Mouse (Mus musculus) neural tube, embryonic 11.5 days (tissue): ENCODE measurements around the gene Cdk14. TPM values are rescaled to one million over a fixed set of nuclear protein-coding genes. Genes with fewer than 3 reads are reported as not detected.

Experiments
- ATAC-seq: fragments of 200-750 bp; cut with Nextera tagmentation; 2 replicates; pipeline ENCODE4 v1.8.0; 2017; ENCODE audit warnings: moderate number of reproducible peaks, mild to moderate bottlenecking, moderate TSS enrichment, moderate library complexity; ENCODE audit not compliant: insufficient read depth, low FRiP score, low TSS enrichment
- DNase-seq: peaks from one replicate; pipeline ENCODE4 v3.0.0-alpha.2; 2015; ENCODE audit warnings: low spot score
- H3K27ac ChIP-seq: fragments of 300-500 bp; sonication (generic); 2 replicates; pipeline ENCODE4 v1.5.1; 2014; ENCODE audit warnings: low read depth, mild to moderate bottlenecking, low read length
- H3K27me3 ChIP-seq: fragments of 300-500 bp; sonication (generic); 2 replicates; pipeline ENCODE4 v1.6.1; 2014; ENCODE audit warnings: mild to moderate bottlenecking, low read length, mixed read lengths; ENCODE audit not compliant: control insufficient read depth, insufficient read depth
- H3K36me3 ChIP-seq: fragments of 300-500 bp; sonication (generic); 2 replicates; pipeline ENCODE4 v1.6.1; 2014; ENCODE audit warnings: mild to moderate bottlenecking, low read length, moderate library complexity, mixed read lengths; ENCODE audit not compliant: control insufficient read depth, insufficient read depth
- H3K4me1 ChIP-seq: fragments of 300-500 bp; sonication (generic); 2 replicates; pipeline ENCODE4 v1.6.1; 2014; ENCODE audit warnings: low read length, mixed read lengths; ENCODE audit not compliant: control insufficient read depth, insufficient read depth
- H3K4me2 ChIP-seq: fragments of 300-500 bp; sonication (generic); 2 replicates; pipeline ENCODE4 v1.6.1; 2014; ENCODE audit warnings: low read depth, mild to moderate bottlenecking, moderate library complexity
- H3K4me3 ChIP-seq: fragments of 300-500 bp; sonication (generic); 2 replicates; pipeline ENCODE4 v1.5.1; 2014; ENCODE audit warnings: low read depth, low read length
- H3K9ac ChIP-seq: fragments of 300-500 bp; sonication (generic); 2 replicates; pipeline ENCODE4 v1.6.1; 2014; ENCODE audit warnings: mild to moderate bottlenecking, low read length
- H3K9me3 ChIP-seq: fragments of 300-500 bp; sonication (generic); 2 replicates; pipeline ENCODE4 v1.6.1; 2016; ENCODE audit warnings: low read length; ENCODE audit not compliant: control insufficient read depth
- WGBS: fragments of 180-500 bp; shearing (Covaris S2); extraction: QIAGEN DNeasy Blood & Tissue Kit; methylation state at CpG from one replicate; pipeline ENCODE4 v1.1.7; 2014; 5-methylcytosine and 5-hydroxymethylcytosine counted together
- polyA plus RNA-seq: library from polyadenylated mRNA; unstranded; fragments of >200 nt; fragmentation: Nextera tagmentation; extraction: Ambion mirVana; gene quantifications from 2 replicates; pipeline ENCODE4 v1.2.1, GENCODE M21; 2014

The Cdk14 gene
- polyA plus RNA-seq, 1 experiment from 2014 or later = 29.5 TPM

DNA sequence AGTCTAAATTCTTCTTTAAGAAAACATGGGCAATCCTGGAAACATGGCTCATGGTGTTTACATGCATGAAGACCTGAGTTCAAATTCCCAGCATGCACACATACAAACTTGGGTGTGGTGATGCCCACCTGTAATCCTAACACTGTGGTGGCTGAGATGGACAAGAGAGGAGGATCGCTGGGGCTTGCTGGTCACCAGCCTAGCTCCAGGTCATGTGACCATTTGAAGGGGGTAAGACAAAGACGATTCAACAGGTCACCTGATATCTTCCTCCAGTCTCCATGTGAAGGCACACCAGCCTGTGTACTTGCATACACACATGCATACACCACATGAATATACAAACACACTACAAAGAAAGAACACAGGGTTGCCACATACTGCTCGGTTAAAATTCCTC is 406.3 kb downstream of the Cdk14 start:
- H3K27ac ChIP-seq = no peak overlapping the region
- WGBS = 90% methylated on average over 3 of the region's 3 CpGs
- no peak overlapping the region for H3K9ac ChIP-seq
- no peaks in the 10 kb centered on the region for H3K4me1 ChIP-seq
- no peak overlapping the region for H3K4me3 ChIP-seq
- no peaks in the 10 kb centered on the region for H3K27me3 ChIP-seq
- H3K36me3 ChIP-seq = no peaks in the 10 kb centered on the region
- ATAC-seq (no peak), DNase-seq (no peak)
- no peaks in the 10 kb centered on the region for H3K9me3 ChIP-seq
- no peak overlapping the region for H3K4me2 ChIP-seq

- Histone ChIP-seq H3K36me3 (no peaks in the 10 kb centered on the region), H3K9me3 (no peaks in the 10 kb centered on the region), H3K4me3 (no peak overlapping the region), H3K27me3 (no peaks in the 10 kb centered on the region), H3K4me2 (no peak overlapping the region), H3K9ac (no peak overlapping the region), H3K27ac (no peak overlapping the region), H3K4me1 (no peaks in the 10 kb centered on the region)
- 87% methylated on average over 7 of the region's 7 CpGs for WGBS
- DNase-seq (no peak), ATAC-seq (no peak)
Measured at GRCm38 (mm10) chr5:5012521-5013346, 407.4 kb downstream of the Cdk14 start.

- DNase-seq = no peak
- no peak for ATAC-seq
Measured at GRCm38 (mm10) chr5:5008153-5008745, 411.9 kb downstream of the Cdk14 start.

GRCm38 (mm10) chr5:5007489-5008152 is 412.5 kb downstream of the Cdk14 start:
- H3K9ac ChIP-seq = no peak overlapping the region

More at GRCm38 (mm10) chr5:5008153-5008745, 411.9 kb downstream of the Cdk14 start:
- H3K27ac ChIP-seq = no peak overlapping the region
- no peak overlapping the region for H3K9ac ChIP-seq
- H3K27me3 ChIP-seq = no peaks in the 10 kb centered on the region
- no peak overlapping the region for H3K4me3 ChIP-seq
- no peaks in the 10 kb centered on the region for H3K9me3 ChIP-seq
- H3K4me1 ChIP-seq = no peaks in the 10 kb centered on the region
- WGBS = 87% methylated on average over 4 of the region's 4 CpGs
- H3K4me2 ChIP-seq = no peak overlapping the region
- H3K36me3 ChIP-seq = no peaks in the 10 kb centered on the region

GRCm38 (mm10) chr5:5005633-5006032 is 414.5 kb downstream of the Cdk14 start:
- DNase-seq = no peak
- no peak for ATAC-seq
- Histone ChIP-seq H3K4me1 (no peaks in the 10 kb centered on the region), H3K4me3 (no peak overlapping the region), H3K36me3 (no peaks in the 10 kb centered on the region), H3K9me3 (no peaks in the 10 kb centered on the region), H3K27ac (no peak overlapping the region), H3K4me2 (no peak overlapping the region), H3K27me3 (no peaks in the 10 kb centered on the region), H3K9ac (no peak overlapping the region)
- WGBS = 86% methylated on average over 1 of the region's 1 CpGs

More at GRCm38 (mm10) chr5:5007489-5008152, 412.5 kb downstream of the Cdk14 start:
- H3K9me3 ChIP-seq = no peaks in the 10 kb centered on the region
- no peak for ATAC-seq
- H3K4me3 ChIP-seq = no peak overlapping the region
- H3K4me2 ChIP-seq = no peak overlapping the region
- 86% methylated on average over 15 of the region's 15 CpGs for WGBS
- no peaks in the 10 kb centered on the region for H3K27me3 ChIP-seq
- DNase-seq = no peak
- no peak overlapping the region for H3K27ac ChIP-seq
- H3K36me3 ChIP-seq = no peaks in the 10 kb centered on the region
- no peaks in the 10 kb centered on the region for H3K4me1 ChIP-seq

DNA sequence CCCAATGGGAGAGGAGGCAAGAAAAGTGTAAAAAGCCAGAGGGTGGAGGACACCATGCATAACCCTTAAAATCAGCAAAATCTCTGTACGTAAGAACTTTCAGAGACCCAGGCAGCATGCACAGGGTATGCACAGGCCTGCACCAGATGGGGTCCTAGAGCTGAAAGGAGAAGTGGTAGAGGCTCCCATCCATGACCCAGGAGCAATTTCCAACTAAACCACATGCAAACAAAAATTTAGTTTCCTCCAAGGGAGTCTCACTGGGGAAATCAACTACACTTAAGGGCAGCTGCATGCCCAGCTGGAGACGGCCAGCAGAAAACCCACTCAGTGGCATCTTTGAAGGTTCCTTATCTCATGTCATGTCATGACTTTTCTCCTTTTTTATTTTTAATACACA is 415.4 kb downstream of the Cdk14 start:
- Histone ChIP-seq H3K27me3 (no peaks in the 10 kb centered on the region), H3K9me3 (no peaks in the 10 kb centered on the region), H3K4me1 (no peaks in the 10 kb centered on the region), H3K4me2 (no peak overlapping the region), H3K36me3 (no peaks in the 10 kb centered on the region), H3K4me3 (no peak overlapping the region), H3K27ac (no peak overlapping the region), H3K9ac (no peak overlapping the region)
- no peak for ATAC-seq
- DNase-seq = no peak
- 91% methylated on average over 2 of the region's 2 CpGs for WGBS

GRCm38 (mm10) chr5:4993192-4993601 is 426.9 kb downstream of the Cdk14 start:
- Histone ChIP-seq H3K4me2 (no peak overlapping the region), H3K27me3 (no peaks in the 10 kb centered on the region), H3K27ac (no peak overlapping the region), H3K36me3 (no peaks in the 10 kb centered on the region), H3K9me3 (no peaks in the 10 kb centered on the region), H3K4me3 (no peak overlapping the region), H3K4me1 (no peaks in the 10 kb centered on the region), H3K9ac (no peak overlapping the region)
- ATAC-seq (no peak), DNase-seq (no peak)
- 92% methylated on average over 4 of the region's 4 CpGs for WGBS

GRCm38 (mm10) chr5:4991023-4991422 is 429.1 kb downstream of the Cdk14 start:
- Histone ChIP-seq H3K4me1 (no peaks in the 10 kb centered on the region), H3K27ac (no peak overlapping the region), H3K9me3 (no peaks in the 10 kb centered on the region), H3K4me3 (no peak overlapping the region), H3K27me3 (no peaks in the 10 kb centered on the region), H3K36me3 (no peaks in the 10 kb centered on the region), H3K4me2 (no peak overlapping the region), H3K9ac (no peak overlapping the region)
- WGBS = 83% methylated on average over 2 of the region's 2 CpGs
- DNase-seq = no peak
- no peak for ATAC-seq
